Mouse (Mus musculus) 3T3-L1 (cell line): ENCODE data around the gene Rnf144b.

ENCODE experiments used
- DNase-seq: peaks from one replicate; pipeline ENCODE4 v3.0.0-alpha.2; 2015; ENCODE audit warnings: low read depth, low spot score

Gene Rnf144b

GRCm38 (mm10) chr13:47124449-47124848 is 2.0 kb downstream of the Rnf144b start:
- no peak for DNase-seq

DNA sequence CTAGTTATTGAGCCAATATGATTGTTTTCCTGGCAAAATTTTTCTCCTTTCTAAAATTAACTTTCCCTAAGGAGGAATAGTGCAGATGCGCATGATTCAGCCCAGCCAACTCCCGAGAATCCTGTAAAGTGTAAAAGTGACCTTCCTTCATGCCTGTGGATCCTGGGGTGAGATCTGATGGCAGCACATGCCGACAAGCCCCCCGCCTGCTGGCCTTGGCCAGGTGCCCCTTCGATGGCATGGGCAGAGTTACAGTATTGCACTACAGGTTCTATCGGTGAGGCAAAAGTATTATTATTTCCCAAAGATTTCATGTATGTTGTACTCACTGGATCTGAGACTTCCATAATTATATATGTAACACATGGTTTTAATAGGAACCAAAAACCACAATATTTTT is 2.5 kb downstream of the Rnf144b start:
- DNase-seq = no peak

DNA sequence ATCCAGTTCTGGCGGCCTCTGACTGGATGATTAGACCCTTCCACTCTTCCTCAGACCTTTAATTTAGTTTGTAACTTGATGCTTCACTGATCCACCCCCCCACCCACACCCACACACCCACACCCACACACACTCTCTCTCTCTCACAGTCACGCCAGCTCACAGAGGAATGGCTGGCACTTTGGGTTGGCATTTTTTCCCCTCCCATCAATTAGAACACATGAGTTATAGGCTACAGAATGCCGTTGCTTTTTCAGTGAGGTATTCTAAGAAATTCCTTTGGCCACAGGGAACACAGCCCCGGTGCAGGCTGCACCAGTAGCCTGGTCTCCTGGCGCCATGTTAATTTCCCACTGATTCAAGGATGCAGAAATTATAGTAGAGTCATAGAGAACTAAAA is 3.1 kb downstream of the Rnf144b start:
- no peak for DNase-seq

DNA sequence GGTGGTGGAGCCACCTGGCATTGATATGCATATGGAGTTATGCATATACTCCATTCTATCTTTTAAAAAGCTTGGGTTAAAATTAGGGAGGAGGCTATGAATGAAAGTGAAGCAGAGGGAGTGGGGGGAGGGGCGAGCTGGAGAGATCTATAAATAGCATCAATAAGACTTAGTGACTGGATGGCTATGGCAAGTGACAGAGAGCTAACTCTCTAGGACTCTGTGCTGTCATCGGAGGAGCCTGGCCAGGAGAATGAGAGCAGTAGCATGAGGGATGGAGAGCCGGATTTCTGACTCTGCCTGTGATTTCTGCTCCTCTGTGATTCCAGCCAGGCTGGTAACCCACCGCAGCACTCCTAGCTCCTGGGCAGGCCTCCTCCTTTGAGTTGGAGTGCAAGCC is 6.6 kb downstream of the Rnf144b start:
- no peak for DNase-seq

DNA sequence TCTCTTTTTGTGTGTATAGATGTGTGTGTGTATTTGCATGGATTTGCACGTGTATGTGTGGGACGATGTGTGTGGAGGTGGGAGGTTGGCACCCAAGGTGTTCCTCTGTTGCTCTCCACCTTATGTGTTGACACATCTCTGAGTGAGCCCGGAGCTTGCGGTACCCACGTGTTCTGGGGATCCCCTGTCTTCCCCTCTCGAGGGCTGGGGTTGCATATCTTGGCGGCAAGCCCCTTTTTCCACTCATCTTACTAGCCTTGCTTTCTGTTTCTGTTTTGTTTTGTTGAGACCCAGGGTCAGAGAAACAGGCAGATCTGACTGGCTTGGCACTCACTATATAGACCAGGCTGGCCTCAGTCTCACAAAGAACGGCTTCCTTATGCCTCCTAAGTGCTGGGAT is 10.6 kb downstream of the Rnf144b start:
- no peak for DNase-seq

DNA sequence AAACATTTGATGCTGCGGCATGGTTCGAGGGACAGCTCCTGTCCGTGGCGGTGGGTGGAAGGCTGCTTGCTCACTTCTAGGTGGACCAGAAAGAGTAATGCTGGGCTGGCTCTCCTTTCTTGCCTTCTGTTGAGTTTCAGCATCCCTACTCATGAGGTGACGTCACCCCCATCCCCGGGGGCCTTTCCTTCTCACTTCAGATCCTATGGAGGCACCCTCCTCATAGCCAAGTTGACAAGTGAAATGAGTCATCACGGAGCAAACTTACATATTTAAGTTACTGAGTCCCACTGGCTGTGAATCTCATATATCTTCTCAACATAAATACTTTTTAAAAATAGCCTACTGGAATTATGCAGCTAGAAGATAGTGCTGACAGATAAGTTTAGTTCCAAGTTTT is 12.4 kb downstream of the Rnf144b start:
- no peak for DNase-seq

DNA sequence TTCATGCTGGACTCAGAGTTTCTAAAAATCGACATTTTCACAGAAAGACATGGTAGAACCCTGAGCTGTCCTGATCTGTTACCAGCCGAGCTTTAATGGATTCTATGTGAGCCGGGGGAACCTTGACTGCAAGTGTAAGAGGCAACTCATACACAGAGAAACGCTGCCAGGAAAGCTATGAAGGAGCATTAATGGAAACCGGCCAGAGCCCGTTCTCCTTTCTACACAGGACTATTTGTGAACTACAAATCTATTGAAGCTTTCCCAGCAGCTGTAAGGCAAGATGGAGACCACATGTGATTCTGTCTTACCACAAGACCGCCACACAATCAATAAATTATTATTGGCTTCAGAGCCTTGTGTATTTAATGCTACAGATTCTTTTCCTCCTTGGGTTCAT is 13.3 kb downstream of the Rnf144b start:
- DNase-seq = no peak

- no peak for DNase-seq
These were observed 20.3 kb downstream of the Rnf144b start for GRCm38 (mm10) chr13:47142764-47143163.

DNA sequence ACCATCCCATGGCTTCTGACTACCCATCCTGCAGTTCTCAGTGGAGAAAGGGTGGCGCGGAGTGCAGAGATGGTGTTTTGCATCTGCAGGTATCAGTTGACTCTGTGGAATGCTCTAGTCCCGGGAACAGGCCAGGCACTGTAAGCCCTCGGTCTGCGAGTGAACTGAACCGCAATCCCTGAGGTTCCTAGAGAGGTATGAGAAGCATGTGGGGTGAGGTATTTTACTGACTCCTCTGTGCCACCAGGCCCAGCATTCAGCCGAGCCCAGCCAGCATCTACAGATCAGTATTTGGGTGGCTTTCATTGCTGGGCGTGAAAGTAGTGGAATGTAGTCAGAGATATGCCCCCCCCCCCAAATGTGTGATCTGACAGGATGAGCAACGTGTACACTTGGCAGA is 23.5 kb downstream of the Rnf144b start:
- DNase-seq = no peak

- DNase-seq = no peak
These were observed 23.9 kb downstream of the Rnf144b start for GRCm38 (mm10) chr13:47146388-47146787.

GRCm38 (mm10) chr13:47148573-47148972 is 26.1 kb downstream of the Rnf144b start:
- DNase-seq = no peak

GRCm38 (mm10) chr13:47149993-47150392 is 27.5 kb downstream of the Rnf144b start:
- DNase-seq = no peak

GRCm38 (mm10) chr13:47151060-47151459 is 28.6 kb downstream of the Rnf144b start:
- no peak for DNase-seq

DNA sequence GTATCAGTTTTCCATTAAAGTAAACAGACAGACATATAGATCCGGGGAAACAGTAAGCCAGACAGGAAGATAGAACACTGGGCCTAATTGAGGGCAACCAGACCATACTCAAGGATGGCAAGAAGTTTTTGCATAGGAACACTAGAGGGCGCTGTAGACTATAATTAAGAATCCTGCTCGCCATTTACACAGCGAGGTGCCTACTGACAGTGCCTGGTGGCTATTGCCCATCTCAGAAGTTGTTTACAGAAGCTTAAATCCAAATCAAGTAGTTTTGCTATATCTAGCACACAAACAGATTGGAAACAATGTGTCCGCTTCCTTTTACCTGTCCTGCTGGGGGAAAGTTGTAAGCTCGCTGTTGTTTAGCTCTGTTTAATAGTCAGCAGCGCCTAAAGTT is 29.9 kb downstream of the Rnf144b start:
- DNase-seq = peak; percentile 78

DNA sequence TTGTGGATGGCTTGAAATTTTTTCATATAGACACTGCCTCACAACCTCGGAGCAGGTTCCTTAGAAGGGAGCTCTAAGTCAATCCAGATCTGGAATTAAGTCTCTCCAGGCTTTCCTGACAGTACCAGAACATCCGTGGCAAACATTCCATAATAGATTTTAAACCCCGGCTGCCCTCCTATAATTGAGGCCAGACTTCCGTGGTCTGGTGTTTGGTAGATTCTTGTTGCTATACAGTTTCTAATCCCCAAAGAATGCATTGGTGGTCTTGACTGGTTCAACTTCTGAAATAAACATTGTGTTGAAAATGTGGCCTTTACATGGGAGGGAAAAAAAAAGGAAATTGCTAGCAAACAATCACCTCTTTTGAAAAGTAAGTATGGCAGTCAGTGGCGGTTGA is 30.8 kb downstream of the Rnf144b start:
- peak; percentile 21 for DNase-seq

DNA sequence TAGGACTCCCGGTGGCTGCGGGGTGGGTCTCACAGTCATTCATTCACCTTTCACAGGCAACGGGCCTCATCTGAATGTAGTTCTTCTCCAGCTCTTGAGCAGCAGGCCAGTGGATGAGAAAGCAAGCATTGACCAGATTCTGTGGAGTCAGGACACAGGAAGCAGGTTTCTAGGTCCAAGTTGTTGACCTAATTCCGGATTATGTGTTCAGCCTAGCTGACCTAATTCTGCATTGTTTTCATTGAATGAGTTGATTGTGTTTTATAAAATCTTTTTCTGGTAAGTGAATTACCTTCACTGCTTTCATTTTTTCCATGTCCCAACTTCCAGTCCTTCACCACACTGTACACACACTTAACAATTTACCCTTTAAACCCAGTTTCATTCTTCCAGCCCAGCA is 32.4 kb downstream of the Rnf144b start:
- no peak for DNase-seq

GRCm38 (mm10) chr13:47156841-47157240 is 34.4 kb downstream of the Rnf144b start:
- no peak for DNase-seq

GRCm38 (mm10) chr13:47162001-47162400 is 39.5 kb downstream of the Rnf144b start:
- DNase-seq = peak; percentile 8

GRCm38 (mm10) chr13:47164732-47165131 is 42.3 kb downstream of the Rnf144b start:
- no peak for DNase-seq

DNA sequence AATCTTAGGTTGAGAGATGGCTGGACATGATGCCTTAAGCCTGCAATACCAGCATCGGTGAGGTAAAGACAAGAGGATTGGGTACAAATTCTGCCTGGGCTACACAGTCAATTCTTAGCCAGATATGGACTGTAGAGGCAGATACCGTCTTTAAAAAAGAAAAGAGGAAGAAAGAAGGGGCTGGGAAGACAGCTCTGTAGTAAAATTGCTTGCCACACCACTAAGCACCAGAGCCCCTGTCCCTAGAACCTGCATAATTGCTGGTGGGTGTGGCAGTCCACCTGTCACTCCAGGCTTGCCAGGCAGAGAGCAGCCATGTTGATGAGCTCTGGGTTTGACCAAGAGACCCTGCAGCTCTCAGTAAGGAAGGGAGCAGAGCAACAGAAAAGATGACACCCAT is 42.8 kb downstream of the Rnf144b start:
- DNase-seq = no peak

- no peak for DNase-seq
These were observed 46.0 kb downstream of the Rnf144b start for GRCm38 (mm10) chr13:47168484-47168883.

GRCm38 (mm10) chr13:47170026-47170425 is 47.6 kb downstream of the Rnf144b start:
- no peak for DNase-seq

DNA sequence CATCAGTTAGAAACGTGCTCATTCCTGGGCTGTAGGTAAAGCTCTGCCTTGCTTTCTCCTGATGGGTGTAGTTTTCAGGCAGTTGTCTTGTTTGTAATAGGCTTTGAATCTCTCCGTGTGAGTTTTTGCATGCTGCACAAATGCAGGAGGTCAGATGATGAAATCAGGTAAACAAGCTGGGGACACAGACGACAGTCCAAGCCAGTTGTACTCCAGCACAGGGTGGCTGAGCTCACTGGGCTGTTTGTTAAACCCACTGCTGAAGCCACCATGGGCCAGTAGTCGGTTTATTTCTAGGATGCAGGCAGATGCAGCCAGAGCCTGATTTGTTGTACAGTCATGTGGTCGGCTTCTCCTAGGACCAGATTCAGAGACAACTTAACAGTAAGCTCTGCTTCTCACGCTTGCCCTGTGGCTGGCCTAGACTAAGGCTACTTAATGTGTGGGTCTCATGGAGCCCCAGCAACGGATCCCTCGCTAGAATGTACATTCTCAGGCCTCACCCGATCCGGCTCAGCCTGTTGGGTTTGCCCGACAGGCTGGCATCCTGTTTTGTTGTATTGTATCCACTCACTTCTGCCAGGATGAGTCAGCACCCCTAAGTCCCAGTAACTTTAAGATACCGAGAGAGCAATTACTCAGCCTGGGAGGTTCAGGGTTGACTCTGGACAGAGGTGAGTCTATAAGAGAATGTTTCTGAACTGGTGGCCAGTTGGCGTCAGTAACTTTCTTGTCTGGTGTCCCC is 48.5 kb downstream of the Rnf144b start:
- DNase-seq = peak; percentile 77

DNA sequence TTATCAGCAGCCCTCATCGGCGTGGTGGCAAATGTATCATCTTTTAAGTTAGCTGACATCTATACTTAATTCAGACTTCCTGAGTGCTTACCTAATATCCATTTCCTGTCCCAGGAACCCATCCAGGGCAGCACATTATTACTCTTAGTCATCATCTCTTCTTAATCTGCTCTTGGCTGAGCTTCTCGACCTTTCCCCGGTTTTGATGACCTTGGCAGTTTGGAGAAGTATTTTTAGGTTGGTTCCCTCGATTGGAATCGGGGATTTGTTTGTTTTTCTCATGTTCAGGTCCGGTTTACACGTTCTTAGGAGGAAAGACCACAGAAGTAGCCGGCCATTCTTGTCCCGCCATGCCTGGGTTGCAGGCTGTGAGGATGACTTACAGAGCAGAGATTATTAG is 50.4 kb downstream of the Rnf144b start:
- DNase-seq = peak; percentile 18
